Mouse (Mus musculus) natural killer cell, adult 2 months (primary cell): Measurements from ENCODE around the gene Prx.
A peak's percentile ranks its signal among the peaks of the same experiment; 100 is the strongest.

Source experiments
- DNase-seq, 2 experiments: peaks; one replicate each; pipeline ENCODE4 v3.0.0; 2022; ENCODE audit warnings: low spot score in 2 of 2

The Prx gene

DNA sequence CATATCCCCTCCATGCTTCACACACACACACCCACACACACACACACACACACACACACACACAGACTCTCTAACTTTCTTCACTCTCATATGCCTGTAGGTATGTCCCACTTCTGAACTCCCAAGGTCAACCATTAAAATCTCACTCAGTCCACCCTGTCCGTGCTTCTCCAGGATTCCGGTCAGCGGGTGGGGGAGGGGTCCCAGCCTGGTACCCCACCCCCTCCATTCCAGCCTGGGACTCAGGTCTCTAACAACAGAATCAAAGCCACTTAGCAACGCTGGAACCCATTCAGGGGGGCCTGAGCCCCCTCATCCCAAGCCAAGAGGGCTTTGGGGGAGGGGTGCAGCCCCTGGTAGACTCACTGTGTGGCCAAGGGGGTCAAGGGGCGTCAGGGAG is 23.8 kb downstream of the Prx start, which contains the start of gene Hipk4:
Gene Hipk4, plus strand, starts transcription at position 301 of the 400 bp plus-strand sequence.
- DNase-seq = no peak

DNA sequence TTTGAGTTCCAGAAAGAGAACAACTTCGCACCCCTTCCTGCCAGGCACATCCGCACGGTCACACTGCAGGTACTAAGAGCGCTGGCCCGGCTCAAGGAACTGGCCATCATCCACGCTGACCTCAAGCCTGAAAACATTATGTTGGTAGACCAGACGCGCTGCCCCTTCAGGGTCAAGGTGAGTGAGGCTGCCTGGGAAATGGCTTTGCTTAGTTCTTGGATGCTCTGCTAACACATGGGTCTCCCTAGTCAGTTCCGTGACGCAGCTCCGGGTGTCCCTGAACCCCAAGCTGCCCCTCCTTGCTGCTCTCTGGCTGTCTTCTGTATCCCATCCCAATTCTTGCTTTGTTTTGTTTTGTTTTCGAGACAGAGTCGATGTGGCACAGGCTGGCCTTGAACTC is 24.7 kb downstream of the Prx start:
- no peak for DNase-seq

DNA sequence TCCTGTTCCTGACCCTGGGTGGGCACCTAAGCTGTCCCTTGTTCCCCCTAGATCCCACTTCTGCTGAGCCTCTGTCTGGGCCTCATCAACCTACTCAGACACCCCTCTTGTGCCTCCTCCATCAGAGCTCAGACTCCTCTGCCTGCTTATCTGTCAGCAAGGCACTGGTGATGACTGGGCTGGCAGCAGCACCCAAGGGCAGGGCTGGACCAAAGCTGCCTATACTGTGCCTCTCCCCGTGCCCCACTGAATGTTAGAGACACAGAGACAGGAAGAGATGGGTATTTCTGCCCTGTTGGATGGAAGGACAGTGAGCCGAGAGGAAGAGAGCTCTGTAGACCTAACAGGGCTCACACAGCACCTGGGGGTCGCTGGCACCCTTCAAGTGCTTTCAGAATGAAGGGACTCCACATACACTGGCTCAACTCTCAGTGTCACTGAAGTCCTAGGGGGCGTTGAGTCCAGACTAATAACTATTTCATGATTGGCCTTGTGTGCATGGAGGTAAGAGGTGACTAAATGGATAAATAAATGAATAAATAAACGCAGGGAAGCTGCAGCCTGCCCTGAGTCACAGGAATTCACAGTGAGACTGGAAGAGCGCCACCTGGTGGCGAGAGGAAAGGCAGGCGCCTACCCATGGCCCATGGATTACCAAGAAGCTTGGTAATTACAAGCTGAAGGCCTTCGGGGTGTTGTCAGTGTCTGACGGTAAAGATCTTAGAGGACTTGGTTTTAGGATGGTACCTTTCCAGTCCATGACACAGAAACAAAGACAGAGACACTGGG is 27.1 kb downstream of the Prx start:
- peak; percentile 52 to 70 for DNase-seq

DNA sequence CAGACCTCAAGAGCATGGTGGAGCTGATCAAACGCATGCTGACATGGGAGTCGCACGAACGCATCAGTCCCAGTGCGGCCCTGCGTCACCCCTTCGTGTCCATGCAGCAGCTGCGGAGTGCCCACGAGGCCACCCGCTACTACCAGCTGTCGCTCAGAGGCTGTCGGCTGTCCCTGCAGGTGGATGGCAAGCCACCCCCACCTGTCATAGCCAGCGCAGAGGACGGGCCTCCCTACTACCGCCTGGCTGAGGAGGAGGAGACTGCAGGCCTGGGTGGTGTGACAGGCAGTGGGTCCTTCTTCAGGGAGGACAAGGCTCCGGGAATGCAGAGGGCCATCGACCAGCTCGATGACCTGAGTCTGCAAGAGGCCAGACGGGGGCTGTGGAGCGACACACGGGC is 29.9 kb downstream of the Prx start:
- DNase-seq = no peak

DNA sequence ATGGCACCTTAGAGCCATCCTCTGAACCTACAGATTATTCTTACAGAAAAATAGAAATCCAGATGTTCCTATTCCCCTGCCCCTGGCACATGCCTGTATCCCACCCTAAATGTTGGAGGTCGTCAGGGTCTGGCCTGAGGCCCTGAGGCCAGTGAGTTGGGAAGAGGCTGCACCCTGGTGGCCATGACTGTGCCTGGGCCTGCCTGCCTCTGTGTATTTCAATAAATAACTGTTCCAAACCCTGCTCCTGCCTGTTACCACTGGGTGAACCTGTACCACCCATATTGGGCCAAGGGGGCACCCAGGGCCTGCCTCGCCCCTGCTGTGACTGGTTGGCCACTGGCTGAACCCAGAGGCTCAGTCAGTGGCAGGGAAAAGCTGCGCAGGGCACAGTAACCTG is 31.8 kb downstream of the Prx start:
- no peak for DNase-seq

DNA sequence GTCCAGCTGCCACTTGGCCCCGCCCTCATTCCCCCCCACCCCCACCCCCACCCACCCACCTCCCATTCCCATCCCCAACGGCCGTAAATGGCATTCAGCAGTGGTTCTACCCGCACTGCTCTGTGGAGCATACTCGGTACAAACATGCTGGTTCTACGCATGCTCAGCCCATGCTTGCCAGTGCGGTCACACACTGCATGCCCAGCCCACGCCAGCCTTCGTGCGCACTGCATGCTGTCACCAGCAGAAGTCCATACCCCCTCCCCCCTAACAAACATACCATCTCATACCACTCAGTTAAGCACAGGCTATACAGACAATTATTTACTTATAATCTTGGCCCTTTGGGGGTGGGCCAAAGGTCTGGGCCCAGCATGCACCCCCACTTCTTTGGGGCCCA is 32.6 kb downstream of the Prx start:
- DNase-seq = no peak

DNA sequence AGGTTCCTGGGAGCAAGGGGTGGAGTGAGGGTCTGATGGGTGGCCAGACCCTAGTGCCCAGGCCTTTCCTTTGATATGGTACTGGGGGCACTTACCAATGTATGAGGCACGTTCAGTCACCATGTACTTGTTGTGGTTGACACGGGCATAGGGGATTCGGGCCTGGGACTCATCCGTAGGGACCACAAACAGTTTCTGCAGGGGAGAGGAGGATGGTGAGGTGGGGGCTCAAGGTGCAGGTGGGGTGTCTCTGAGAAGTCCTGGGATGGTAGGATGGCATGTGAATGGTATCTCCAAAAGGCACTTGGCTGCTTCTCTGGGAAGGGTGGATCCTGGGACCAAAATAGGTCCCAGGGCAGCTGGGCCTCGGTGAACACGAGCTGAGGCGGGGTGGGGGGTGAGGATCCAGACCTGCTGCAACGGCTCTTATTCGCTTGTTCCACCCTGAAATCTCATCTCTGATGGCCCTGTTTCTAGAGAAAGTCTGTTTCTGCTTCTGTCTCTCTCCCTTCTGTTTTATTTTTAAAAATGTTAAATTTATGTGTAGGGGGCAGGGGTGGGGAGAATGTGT is 33.4 kb downstream of the Prx start:
- DNase-seq = no peak

DNA sequence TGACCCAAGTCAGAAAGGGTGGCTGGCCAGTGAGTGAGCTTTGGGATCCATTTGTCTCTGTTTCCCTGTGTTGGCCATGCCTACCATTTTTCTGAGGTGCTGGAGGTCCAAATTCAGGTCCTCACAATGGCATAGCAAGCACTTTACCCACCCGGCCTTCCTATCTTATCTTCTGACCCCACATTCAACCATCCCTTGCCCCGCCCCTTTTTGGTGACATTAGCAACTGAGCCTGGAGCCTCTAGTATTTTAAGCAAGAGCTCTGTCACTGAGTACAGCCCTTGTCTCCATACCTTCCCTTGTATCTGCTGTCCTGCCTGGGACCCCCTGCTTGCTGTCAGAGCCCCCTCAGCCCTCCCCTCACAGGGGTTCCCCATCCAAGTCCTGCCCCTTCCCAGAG is 36.3 kb downstream of the Prx start:
- DNase-seq = no peak

DNA sequence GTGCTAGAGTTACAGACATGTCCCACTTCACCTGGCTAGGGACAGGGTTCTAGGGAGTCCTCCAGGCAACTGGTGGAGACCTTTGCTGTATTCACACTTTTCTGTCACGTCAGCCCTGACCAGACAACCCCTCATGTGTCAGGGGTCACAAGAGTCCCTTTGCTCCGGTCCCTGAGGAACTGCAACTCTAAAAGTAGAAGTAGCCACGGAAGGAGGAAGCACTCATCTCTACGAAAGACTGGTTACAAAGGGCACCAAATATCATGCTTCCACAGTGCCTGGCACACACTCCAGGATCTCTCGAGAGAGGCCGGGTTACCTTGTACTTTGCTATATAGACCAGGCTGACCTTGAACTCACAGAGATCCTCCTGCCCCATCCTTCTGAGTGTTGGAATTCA is 37.5 kb downstream of the Prx start:
- no peak for DNase-seq

DNA sequence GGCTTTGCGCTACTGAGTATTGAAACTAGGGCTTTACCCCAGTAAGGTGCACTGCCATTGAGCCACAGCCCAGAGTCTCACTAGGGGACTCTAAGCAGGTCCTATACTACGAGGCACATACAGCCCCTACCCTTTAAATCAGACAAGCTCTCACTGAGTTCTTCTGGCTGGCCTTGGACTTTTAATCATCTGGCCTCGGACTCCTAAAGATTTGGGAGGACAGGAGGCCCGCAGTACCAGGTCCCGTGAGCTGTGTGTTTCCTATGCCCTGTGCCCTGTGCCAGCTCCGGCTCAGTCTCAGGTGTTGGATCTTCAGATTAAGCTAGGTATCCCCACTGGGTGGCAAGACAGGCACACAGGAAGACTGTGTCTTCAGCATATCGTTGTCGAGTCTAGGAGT is 38.9 kb downstream of the Prx start:
- DNase-seq = no peak

DNA sequence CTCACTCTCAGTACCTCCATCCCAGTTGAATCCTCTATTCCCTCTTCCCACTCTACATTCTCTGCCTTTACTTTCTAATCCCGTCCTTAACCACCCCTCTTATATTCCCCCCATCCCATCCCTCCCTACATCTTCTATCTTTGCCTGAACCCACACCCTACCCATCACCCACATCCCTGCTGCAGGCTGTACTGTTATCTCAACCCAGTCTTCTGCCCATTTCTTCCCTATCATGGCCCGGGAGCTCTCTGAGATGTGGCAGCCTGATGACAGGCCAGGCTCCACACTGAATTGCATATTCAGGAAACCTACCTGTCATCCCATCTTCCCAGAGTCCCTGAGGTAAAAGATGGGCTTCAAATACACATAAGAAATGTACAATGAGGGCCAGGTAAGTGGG is 39.7 kb downstream of the Prx start:
- no peak for DNase-seq

DNA sequence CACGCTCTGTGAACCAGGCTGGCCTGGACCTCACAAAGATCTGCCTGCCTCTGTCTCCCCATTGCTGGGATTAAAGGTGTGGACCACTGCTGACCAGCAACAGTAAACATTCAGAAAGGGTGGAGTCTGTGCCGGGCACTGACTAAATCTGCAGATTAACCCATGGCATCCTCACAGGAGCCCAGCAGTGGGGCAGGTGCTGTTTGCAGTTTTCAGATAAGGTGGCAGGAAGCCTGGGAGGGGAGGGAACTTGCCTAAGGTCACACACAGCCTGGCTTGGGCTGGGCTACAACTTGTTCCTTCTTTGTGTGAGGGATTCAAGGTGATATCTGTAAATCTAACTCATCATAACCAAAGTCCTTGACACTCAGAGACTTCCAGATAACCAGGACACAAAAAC is 41.4 kb downstream of the Prx start:
- DNase-seq = no peak

DNA sequence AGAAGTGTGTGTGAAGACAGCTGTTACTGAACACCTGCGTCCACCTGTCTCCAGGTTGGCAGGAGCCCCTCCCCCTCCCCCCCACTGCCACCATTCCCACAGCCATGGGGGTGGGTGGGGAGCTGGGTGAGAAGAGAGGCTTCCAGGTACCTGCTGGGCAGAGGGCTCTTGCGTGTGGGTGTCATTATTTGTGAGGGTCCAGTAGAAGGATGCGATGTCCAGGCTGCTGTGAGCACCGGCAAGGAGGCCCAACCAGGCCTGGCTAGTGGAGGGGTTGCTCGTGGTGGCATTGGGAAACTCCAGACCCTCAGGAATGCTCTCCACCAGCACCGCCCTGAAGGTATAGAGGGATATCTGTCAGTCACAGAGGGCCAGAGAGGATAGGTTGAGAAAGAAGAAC is 41.8 kb downstream of the Prx start:
- no peak for DNase-seq

DNA sequence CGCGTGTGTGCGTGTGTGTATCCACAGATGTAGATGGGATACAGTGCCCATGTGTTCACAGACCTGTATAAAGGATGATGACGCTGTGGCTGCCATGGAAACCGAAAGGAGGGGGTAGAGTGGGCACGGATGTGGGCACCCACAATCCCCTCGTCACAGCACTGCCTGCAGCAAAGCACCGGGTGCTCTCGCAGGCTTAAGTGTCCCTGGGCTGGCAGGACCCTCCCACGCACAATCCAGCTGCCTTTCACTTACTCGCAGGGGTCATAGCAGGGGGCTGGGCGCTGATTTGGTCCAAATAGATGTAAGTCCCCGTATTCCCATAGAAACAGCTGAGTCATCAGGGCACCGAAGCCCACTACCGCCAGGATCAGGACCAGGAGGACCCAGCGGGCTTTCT is 42.3 kb downstream of the Prx start:
- DNase-seq = peak; percentile 90 to 93

DNA sequence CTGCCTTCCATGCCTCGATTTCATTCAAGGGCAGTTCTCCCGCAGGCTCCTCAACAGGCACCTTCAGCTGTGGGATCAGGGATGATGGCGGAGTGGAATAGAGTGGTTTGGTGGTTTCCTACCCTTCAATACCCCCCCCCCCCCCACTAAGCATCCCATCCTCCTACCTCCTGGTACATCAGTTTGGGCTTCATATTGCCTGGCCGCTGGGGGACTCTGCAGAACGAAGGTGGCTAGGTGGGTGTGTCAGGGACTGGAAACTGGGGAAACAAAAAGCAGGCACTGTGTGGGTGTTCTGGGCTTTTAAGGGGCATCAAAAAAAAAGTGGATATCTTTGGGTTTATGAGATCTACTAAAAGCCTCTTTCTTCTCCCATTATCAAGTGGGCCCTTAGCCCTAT is 42.8 kb downstream of the Prx start:
- DNase-seq = no peak

DNA sequence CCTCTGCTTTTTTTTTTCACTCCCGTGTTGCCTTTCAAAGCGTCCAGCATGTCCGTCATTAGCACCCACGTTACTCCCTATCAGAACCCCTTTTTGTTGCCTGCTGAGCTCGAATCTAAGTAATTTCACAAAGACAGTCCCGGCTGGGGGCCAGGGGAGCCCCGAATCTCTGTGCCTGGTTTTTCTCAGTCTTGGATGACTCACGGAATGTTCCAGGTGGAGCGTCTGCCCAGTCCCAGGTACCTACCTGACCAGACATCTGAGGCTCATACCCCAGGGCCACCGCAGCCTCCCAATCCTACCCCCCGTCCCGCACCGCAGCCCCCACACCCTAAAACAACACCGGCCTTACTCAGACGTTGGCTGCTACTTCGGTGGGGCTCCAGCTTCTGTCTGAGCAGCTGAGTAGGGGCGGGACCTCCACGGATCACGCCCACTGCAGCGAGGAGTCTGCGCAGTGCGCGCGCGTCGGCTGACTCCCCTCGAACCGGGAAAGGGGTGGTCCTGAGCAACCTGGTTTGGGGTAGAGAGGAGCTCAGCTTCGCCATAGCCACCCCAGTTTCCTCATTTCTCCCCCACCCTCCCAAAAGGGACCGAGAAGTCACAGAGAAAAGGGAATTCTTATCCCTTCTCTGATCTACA is 43.4 kb downstream of the Prx start:
- DNase-seq = peak; percentile 73 to 80

DNA sequence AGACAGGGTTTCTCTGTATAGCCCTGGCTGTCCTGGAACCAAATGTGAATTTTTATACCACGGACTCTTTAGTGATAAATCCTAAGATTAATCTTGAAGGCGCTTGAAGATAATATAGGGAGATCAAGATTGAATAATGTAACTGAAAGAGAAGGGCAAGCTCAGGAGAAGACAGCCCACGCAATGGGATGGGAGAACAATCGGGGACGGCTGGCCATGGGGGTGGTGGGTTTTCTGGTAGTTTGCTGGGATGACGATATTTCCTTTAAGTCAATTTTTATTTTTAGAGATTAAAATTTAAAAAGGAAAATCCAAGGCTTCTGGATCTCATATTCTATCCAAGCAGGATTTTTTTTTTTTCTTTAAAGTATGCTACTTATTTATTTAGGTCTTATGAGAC is 43.9 kb downstream of the Prx start:
- no peak for DNase-seq

DNA sequence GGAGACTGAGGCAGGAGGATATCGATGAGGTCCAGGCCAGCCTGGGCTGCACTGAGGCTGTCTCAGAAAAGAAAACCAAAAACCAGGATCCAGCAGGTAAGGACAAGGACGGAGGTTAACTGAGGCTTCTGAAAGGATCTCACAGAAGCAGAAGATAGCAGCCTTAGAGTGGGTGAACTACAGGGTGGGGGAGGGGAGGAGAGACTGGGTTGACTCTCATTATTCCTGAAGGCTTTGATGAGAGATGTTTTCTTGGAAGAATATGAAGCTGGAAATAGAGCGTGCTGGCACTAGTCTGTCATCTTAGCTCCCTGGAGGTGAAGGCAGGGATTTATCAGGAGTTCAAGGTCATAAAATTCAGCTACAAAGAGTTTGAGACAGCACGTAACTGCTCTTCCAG is 44.7 kb downstream of the Prx start:
- no peak for DNase-seq

DNA sequence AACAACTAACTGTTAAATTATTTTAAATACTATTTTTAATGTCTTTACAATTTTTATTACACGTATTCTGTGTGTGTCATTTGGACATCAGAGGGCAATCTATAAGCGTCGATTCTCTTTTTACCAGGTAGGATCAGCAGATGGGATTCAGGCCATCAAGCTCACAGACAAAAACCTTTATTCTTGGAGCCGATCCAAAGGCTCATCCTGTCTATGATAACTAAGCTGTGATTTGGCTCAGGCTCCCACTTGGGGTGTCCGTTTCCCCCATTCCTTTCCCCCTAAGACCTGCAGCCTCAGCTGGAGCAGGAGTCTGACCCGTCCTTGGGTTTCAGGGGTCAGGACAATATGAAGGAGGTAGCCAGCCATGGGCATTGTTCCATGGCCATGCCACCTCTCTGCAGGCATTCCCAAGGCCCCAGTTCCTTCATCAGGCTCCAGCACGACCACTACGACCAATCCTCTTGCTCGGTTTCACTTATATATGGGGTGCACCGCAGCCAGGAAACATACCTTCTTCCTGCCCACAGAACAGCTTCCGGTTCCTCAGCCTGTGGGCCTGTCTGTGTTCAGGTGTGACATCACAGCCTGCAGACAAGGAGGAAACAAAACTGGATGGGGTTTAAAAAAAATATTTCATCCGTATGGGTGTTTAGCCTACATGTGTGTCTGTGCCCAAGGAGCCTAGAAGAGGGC is 45.7 kb downstream of the Prx start:
- peak; percentile 74 to 82 for DNase-seq

DNA sequence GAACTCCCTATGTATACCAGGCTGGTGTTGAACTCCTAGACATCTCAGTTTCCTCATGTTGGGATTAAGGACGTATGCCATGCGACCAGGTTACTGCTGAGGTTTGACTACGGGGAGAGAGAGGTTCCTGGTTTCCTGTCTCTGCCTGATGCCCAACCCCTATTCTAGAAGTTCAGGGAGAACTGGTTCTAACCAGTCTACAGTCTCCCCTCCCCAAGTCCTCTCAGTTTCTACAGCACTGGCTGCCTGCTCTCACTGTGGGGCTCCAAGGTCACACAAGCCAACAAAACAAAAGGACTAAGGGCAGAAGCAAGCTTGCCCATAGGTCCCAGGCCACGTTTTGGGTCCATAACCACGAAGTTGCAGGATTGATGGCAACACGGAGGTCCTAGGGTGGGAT is 50.5 kb downstream of the Prx start:
- no peak for DNase-seq

DNA sequence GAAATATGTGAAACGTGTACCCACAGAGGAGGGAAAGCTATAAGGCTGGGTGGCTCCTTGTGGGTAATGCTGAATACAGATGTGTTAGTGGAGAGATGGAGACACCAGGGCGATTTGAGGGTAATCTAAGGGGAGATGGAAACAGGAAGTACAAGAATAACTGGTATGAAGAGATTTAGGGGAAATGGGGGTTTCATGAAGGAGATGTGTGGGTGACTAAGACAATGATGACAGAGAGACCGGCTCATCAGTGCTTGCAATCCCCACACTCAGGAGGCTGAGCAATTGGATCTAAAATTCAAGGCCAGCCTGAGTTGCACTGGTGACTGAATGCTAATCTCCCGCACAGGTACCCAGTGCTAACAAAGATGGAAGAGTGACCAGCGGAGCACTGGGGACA is 52.9 kb downstream of the Prx start:
- no peak for DNase-seq

DNA sequence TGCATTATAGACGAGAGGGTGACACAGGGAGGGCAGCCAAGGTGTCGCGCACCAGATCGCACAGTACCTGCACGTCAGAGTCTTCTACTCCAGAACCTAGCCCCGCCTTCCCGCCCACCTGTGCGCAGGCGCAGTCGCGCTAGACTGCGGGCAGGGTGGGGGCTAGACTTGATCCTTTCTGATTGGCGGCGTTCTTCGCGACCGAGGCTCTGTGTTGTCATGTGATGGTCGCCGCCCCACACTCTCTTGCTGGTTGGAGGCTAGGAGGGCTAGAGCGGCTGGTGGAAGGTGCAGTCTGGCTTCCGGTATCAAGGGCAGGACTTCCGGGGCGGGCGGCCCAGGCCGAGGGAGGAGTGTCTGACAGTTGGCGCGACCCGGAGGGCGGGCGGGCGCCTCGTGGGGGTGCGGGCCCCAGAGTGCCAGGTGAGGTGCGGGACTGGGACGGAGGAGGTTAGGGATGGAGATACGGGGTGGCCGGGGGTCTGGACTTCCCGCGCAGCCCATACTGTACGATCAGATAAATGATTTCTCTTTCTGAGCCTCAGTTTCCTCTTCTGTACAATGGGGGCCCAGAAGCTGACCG is 53.9 kb downstream of the Prx start, which contains the start of the genes Pld3 and 2310022A10Rik:
Gene Pld3, minus strand, starts transcription at position 288 of the 583 bp plus-strand sequence.
Gene 2310022A10Rik, plus strand, starts transcription at position 303 of the 583 bp plus-strand sequence.
- peak; percentile 95 to 97 for DNase-seq
